Mouse (Mus musculus) adrenal gland, postnatal 25 days (tissue): ENCODE results near the gene Arhgef11. TPM values are rescaled to one million over a fixed set of nuclear protein-coding genes. Genes with fewer than 3 reads are reported as not detected.
A peak's percentile ranks its signal among the peaks of the same experiment; 100 is the strongest.

Experiments
- DNase-seq: peaks from one replicate; pipeline ENCODE4 v3.0.0; 2021; ENCODE audit warnings: mixed read lengths
- total RNA-seq: library from RNA; stranded (reverse); gene quantifications from 2 replicates; pipeline ENCODE4 v1.2.3, GENCODE M21; 2021

Gene Arhgef11
- total RNA-seq, 1 experiment from 2014 or later, result 44.2 TPM

GRCm38 (mm10) chr3:87761408-87762375 lies 144.3 kb downstream of the Arhgef11 start:
- no peak for DNase-seq

- no peak for DNase-seq
These were observed 145.8 kb downstream of the Arhgef11 start for GRCm38 (mm10) chr3:87763202-87763601.

GRCm38 (mm10) chr3:87763683-87764289 lies 146.4 kb downstream of the Arhgef11 start:
- DNase-seq, result peak; percentile 65

- no peak for DNase-seq
These were observed 147.1 kb downstream of the Arhgef11 start for GRCm38 (mm10) chr3:87764506-87764905.

GRCm38 (mm10) chr3:87765091-87765490 lies 147.7 kb downstream of the Arhgef11 start:
- DNase-seq, result peak; percentile 46

GRCm38 (mm10) chr3:87765631-87766283 lies 148.4 kb downstream of the Arhgef11 start:
- DNase-seq, result no peak

GRCm38 (mm10) chr3:87766284-87766667 lies 148.9 kb downstream of the Arhgef11 start:
- DNase-seq, result no peak

- no peak for DNase-seq
These were observed 150.4 kb downstream of the Arhgef11 start for GRCm38 (mm10) chr3:87767764-87768163.

GRCm38 (mm10) chr3:87768431-87768830 lies 151.1 kb downstream of the Arhgef11 start:
- no peak for DNase-seq

GRCm38 (mm10) chr3:87768844-87769243 lies 151.5 kb downstream of the Arhgef11 start:
- peak; percentile 84 for DNase-seq

GRCm38 (mm10) chr3:87769506-87769905 lies 152.1 kb downstream of the Arhgef11 start:
- no peak for DNase-seq

- DNase-seq, result no peak
These were observed 152.9 kb downstream of the Arhgef11 start for GRCm38 (mm10) chr3:87770280-87770679.

- DNase-seq, result no peak
These were observed 153.7 kb downstream of the Arhgef11 start for GRCm38 (mm10) chr3:87771088-87771487.

GRCm38 (mm10) chr3:87778283-87778682 lies 160.9 kb downstream of the Arhgef11 start:
- DNase-seq, result no peak

- no peak for DNase-seq
These were observed 161.7 kb downstream of the Arhgef11 start for GRCm38 (mm10) chr3:87779086-87779485.

GRCm38 (mm10) chr3:87783282-87784023 lies 166.1 kb downstream of the Arhgef11 start:
- no peak for DNase-seq

GRCm38 (mm10) chr3:87785156-87785555 lies 167.8 kb downstream of the Arhgef11 start:
- no peak for DNase-seq

GRCm38 (mm10) chr3:87785626-87786214 lies 168.4 kb downstream of the Arhgef11 start:
- no peak for DNase-seq
